Mouse (Mus musculus): ENCODE measurements around the gene Tgds. TPM values are rescaled to one million over a fixed set of nuclear protein-coding genes. Genes with fewer than 3 reads are reported as not detected.
"Not testable (repeated sequence)": the region's sequence is repeated elsewhere in the genome, so short reads cannot be mapped to it uniquely, and the experiment has no call there.

Tgds gene
- polyA plus RNA-seq, 1 experiment from 2014 or later: 35.9 TPM

DNA sequence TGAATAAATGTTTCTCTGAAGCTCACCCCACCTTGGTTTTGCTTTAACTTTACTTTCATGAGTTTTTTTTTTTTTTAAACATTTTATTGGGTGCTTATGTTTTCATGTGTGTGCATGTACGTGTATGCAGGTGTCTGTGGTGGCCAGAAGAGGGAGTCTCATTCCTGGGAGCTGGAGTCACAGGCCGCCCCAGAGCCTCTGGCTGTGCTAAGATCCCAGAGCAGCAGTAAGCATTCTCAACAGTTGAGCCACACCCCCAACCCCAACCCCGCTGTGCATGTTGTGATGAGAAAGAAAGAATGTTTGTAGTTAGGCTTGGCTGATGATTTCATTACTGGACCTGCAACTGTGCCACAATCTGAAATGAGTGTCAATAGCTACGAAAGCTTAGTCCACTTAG is 36.2 kb upstream of the Tgds start:
- H3K27me3 ChIP-seq (ENCODE audit: control insufficient read depth, insufficient read depth, low read length): no peaks in the 10 kb centered on the region
- H3K36me3 ChIP-seq (ENCODE audit: control insufficient read depth, insufficient read depth, low read length): 0 out of 2 replicates have a peak, but pooled peaks cover 2% of the 10 kb centered on the region
- WGBS (ENCODE audit: insufficient replicate concordance): 84% methylated on average over 4 of the region's 4 CpGs
- no peak overlapping the region for H3K4me3 ChIP-seq (ENCODE audit: low read depth, low read length)
- H3K9me3 ChIP-seq (replicated peaks; ENCODE audit: control insufficient read depth, low read length): no peaks in the 10 kb centered on the region
- H3K4me1 ChIP-seq (ENCODE audit: control insufficient read depth, insufficient read depth, low read length): no peaks in the 10 kb centered on the region
- no peak for ATAC-seq (replicated peaks; ENCODE audit: insufficient number of reproducible peaks, low FRiP score, low TSS enrichment)
- H3K4me2 ChIP-seq: no peak overlapping the region
- H3K9ac ChIP-seq (ENCODE audit: low read depth, low read length): no peak overlapping the region
- H3K27ac ChIP-seq (ENCODE audit: low read depth, low read length): no peak overlapping the region

GRCm38 (mm10) chr14:118162640-118163039 is 30.1 kb upstream of the Tgds start:
- no peaks in the 10 kb centered on the region for H3K27me3 ChIP-seq (ENCODE audit: control insufficient read depth, insufficient read depth, low read length)
- ATAC-seq (replicated peaks; ENCODE audit: insufficient number of reproducible peaks, low FRiP score, low TSS enrichment): no peak
- H3K4me3 ChIP-seq (ENCODE audit: low read depth, low read length): no peak overlapping the region
- peaks cover 6% of the 10 kb centered on the region for H3K36me3 ChIP-seq (ENCODE audit: control insufficient read depth, insufficient read depth, low read length)
- H3K9ac ChIP-seq (ENCODE audit: low read depth, low read length): 0 out of 2 replicates have a peak overlapping the region, but pooled peaks have one; percentile 3
- H3K4me2 ChIP-seq: peak overlapping the region; percentile 23; the same call in 1 of the 2 replicates
- peak overlapping the region; percentile 29 for H3K27ac ChIP-seq (ENCODE audit: low read depth, low read length)
- no peaks in the 10 kb centered on the region for H3K4me1 ChIP-seq (ENCODE audit: control insufficient read depth, insufficient read depth, low read length)
- no peaks in the 10 kb centered on the region for H3K9me3 ChIP-seq (replicated peaks; ENCODE audit: control insufficient read depth, low read length)
- WGBS (ENCODE audit: insufficient replicate concordance): 55% methylated on average over 14 of the region's 14 CpGs

DNA sequence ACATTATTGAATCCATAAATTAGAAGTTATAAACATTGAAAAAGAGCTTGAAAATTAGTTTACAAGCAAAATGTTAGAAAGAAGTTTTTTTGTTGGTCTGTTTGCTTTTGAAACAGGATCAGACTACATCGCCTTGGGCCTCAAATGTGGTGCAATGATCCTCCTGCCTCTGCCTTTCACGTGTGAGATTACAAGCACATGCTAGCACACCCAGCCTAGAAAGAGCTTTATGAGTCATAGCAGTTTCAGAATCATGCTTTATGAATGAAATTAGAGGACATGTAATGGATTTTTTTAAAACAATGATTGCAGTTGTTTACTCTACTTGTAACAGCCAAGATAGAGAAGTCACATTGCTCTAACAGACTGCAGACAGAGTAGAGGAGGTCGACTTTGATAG is 29.2 kb upstream of the Tgds start:
- 79% methylated on average over 3 of the region's 3 CpGs for WGBS (ENCODE audit: insufficient replicate concordance)
- Histone ChIP-seq H3K9me3 (replicated peaks; ENCODE audit: control insufficient read depth, low read length) (no peaks in the 10 kb centered on the region), H3K36me3 (ENCODE audit: control insufficient read depth, insufficient read depth, low read length) (peaks cover 6% of the 10 kb centered on the region), H3K27ac (ENCODE audit: low read depth, low read length) (no peak overlapping the region), H3K4me1 (ENCODE audit: control insufficient read depth, insufficient read depth, low read length) (no peaks in the 10 kb centered on the region), H3K27me3 (ENCODE audit: control insufficient read depth, insufficient read depth, low read length) (no peaks in the 10 kb centered on the region), H3K4me2 (no peak overlapping the region), H3K4me3 (ENCODE audit: low read depth, low read length) (no peak overlapping the region), H3K9ac (ENCODE audit: low read depth, low read length) (no peak overlapping the region)
- ATAC-seq (replicated peaks; ENCODE audit: insufficient number of reproducible peaks, low FRiP score, low TSS enrichment): no peak

GRCm38 (mm10) chr14:118157146-118157545 is 24.6 kb upstream of the Tgds start:
- Histone ChIP-seq H3K9me3 (replicated peaks; ENCODE audit: control insufficient read depth, low read length) (no peaks in the 10 kb centered on the region), H3K27me3 (ENCODE audit: control insufficient read depth, insufficient read depth, low read length) (no peaks in the 10 kb centered on the region), H3K4me2 (no peak overlapping the region), H3K27ac (ENCODE audit: low read depth, low read length) (no peak overlapping the region), H3K4me3 (ENCODE audit: low read depth, low read length) (no peak overlapping the region), H3K4me1 (ENCODE audit: control insufficient read depth, insufficient read depth, low read length) (no peaks in the 10 kb centered on the region), H3K9ac (ENCODE audit: low read depth, low read length) (no peak overlapping the region), H3K36me3 (ENCODE audit: control insufficient read depth, insufficient read depth, low read length) (peaks cover 4% of the 10 kb centered on the region)
- WGBS (ENCODE audit: insufficient replicate concordance): 31% methylated on average over 5 of the region's 5 CpGs
- no peak for ATAC-seq (replicated peaks; ENCODE audit: insufficient number of reproducible peaks, low FRiP score, low TSS enrichment)

DNA sequence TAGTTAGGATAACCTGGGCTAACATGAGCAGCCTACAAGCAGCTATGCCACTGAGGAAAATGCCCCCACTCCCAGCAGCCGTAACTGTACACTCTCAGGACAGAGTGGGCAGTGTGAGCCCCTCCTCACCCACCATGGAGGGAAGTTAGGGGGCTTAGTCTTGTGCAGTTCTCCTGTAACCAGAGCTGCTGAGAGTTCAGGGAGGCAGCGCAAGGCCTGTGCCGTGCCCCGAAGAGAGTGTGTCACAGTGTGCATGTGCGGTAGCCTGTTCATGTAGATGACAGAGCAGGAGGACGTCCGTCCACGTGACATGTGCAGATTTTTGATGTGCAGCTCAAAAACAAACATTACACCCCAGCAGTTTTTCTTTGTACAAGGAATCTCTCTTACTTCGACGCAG is 24.2 kb upstream of the Tgds start:
- Histone ChIP-seq H3K27ac (ENCODE audit: low read depth, low read length) (no peak overlapping the region), H3K9me3 (replicated peaks; ENCODE audit: control insufficient read depth, low read length) (no peaks in the 10 kb centered on the region), H3K4me1 (ENCODE audit: control insufficient read depth, insufficient read depth, low read length) (no peaks in the 10 kb centered on the region), H3K9ac (ENCODE audit: low read depth, low read length) (no peak overlapping the region), H3K4me2 (no peak overlapping the region), H3K4me3 (ENCODE audit: low read depth, low read length) (no peak overlapping the region), H3K36me3 (ENCODE audit: control insufficient read depth, insufficient read depth, low read length) (peaks cover 4% of the 10 kb centered on the region), H3K27me3 (ENCODE audit: control insufficient read depth, insufficient read depth, low read length) (no peaks in the 10 kb centered on the region)
- no peak for ATAC-seq (replicated peaks; ENCODE audit: insufficient number of reproducible peaks, low FRiP score, low TSS enrichment)
- WGBS (ENCODE audit: insufficient replicate concordance): 88% methylated on average over 10 of the region's 10 CpGs

DNA sequence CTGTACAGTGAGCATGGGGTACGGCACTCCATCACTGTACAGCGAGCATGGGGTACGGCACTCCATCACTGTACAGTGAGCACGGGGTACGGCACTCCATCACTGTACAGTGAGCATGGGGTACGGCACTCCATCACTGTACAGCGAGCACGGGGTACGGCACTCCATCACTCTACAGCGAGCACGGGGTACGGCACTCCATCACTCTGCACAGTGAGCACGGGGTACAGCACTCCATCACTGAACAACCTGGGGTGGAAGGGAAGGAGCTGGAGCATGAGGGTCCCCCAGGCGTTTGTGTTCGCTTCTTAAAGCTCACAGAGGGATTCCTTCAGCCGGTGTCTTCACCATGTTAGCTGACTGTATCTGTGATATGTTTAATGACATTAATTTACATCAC is 23.5 kb upstream of the Tgds start:
- not testable (repeated sequence) for H3K4me1 ChIP-seq (ENCODE audit: control insufficient read depth, insufficient read depth, low read length); H3K36me3 ChIP-seq (ENCODE audit: control insufficient read depth, insufficient read depth, low read length); H3K9me3 ChIP-seq (replicated peaks; ENCODE audit: control insufficient read depth, low read length)

DNA sequence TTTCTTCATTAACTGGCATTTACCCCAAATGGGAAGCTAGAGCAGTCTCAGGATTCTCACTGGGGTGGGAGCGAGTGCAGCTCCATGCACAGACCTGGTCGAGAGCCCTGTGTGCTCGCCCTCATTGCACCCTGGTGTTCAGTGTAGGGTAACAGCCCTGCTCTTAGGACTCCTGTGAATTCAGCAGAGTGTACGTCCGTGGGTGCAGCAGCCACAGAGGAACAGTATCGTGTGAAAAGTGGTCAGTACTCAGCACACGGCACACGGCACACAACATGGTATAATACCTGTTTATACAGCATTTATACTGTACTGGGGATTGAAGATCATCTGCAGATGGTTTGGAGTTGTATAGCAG is 19.7 kb upstream of the Tgds start:
- H3K9ac ChIP-seq (ENCODE audit: low read depth, low read length): no peak overlapping the region
- H3K36me3 ChIP-seq (ENCODE audit: control insufficient read depth, insufficient read depth, low read length): peaks cover 3% of the 10 kb centered on the region; the same call in 1 of the 2 replicates
- 92% methylated on average over 8 of the region's 8 CpGs for WGBS (ENCODE audit: insufficient replicate concordance)
- no peak for ATAC-seq (replicated peaks; ENCODE audit: insufficient number of reproducible peaks, low FRiP score, low TSS enrichment)
- H3K9me3 ChIP-seq (replicated peaks; ENCODE audit: control insufficient read depth, low read length): no peaks in the 10 kb centered on the region
- H3K4me3 ChIP-seq (ENCODE audit: low read depth, low read length): no peak overlapping the region
- no peaks in the 10 kb centered on the region for H3K27me3 ChIP-seq (ENCODE audit: control insufficient read depth, insufficient read depth, low read length)
- no peaks in the 10 kb centered on the region for H3K4me1 ChIP-seq (ENCODE audit: control insufficient read depth, insufficient read depth, low read length)
- no peak overlapping the region for H3K27ac ChIP-seq (ENCODE audit: low read depth, low read length)
- H3K4me2 ChIP-seq: no peak overlapping the region

More for the DNA sequence above, 23.5 kb upstream of the Tgds start:
- H3K27ac ChIP-seq (ENCODE audit: low read depth, low read length); H3K4me2 ChIP-seq; ATAC-seq (replicated peaks; ENCODE audit: insufficient number of reproducible peaks, low FRiP score, low TSS enrichment); H3K9ac ChIP-seq (ENCODE audit: low read depth, low read length); H3K4me3 ChIP-seq (ENCODE audit: low read depth, low read length); H3K27me3 ChIP-seq (ENCODE audit: control insufficient read depth, insufficient read depth, low read length): not testable (repeated sequence)
- 93% methylated on average over 16 of the region's 16 CpGs for WGBS (ENCODE audit: insufficient replicate concordance)

GRCm38 (mm10) chr14:118151651-118152293 is 19.2 kb upstream of the Tgds start:
- Histone ChIP-seq H3K4me2 (no peak overlapping the region), H3K27me3 (ENCODE audit: control insufficient read depth, insufficient read depth, low read length) (no peaks in the 10 kb centered on the region), H3K27ac (ENCODE audit: low read depth, low read length) (no peak overlapping the region), H3K9ac (ENCODE audit: low read depth, low read length) (no peak overlapping the region), H3K4me3 (ENCODE audit: low read depth, low read length) (no peak overlapping the region), H3K9me3 (replicated peaks; ENCODE audit: control insufficient read depth, low read length) (no peaks in the 10 kb centered on the region), H3K4me1 (ENCODE audit: control insufficient read depth, insufficient read depth, low read length) (no peaks in the 10 kb centered on the region), H3K36me3 (ENCODE audit: control insufficient read depth, insufficient read depth, low read length) (peaks cover 3% of the 10 kb centered on the region; the same call in 1 of the 2 replicates)
- 70% methylated on average over 5 of the region's 5 CpGs for WGBS (ENCODE audit: insufficient replicate concordance)
- ATAC-seq (replicated peaks; ENCODE audit: insufficient number of reproducible peaks, low FRiP score, low TSS enrichment): no peak

Measured in heart, embryonic 11.5 days (tissue).